Mouse (Mus musculus) lung, adult 2 months (tissue): ENCODE data around the gene Ptpn20.

Source experiments
- CTCF ChIP-seq: fragments of 200-500 bp; IDR thresholded peaks from 2 replicates; pipeline ENCODE4 v1.5.1; 2011; ENCODE audit warnings: mild to moderate bottlenecking, low read length, control low read depth; ENCODE audit not compliant: insufficient read depth
- POLR2A ChIP-seq: fragments of 200-500 bp; IDR thresholded peaks from 2 replicates; pipeline ENCODE4 v1.6.1; 2011; ENCODE audit warnings: low read depth, mild to moderate bottlenecking, control low read depth, low read length, borderline replicate concordance; ENCODE audit errors: extremely low read depth

- TF ChIP-seq CTCF: no peak
- TF ChIP-seq POLR2A: no peak
Measured at GRCm38 (mm10) chr14:33639357-33639756, 50.4 kb downstream of the Ptpn20 start.
